Mouse (Mus musculus) heart, embryonic 13.5 days (tissue): ENCODE measurements at regions not wholly inside any gene's neighbourhood (a gene's known extent, or its start where the extent isn't known, plus 50 kb on each side); places are given as distances from the start of the nearest gene placed in this dataset.

ENCODE experiments used
- ATAC-seq: fragments of 200-750 bp; cut with Nextera tagmentation; 2 replicates; pipeline ENCODE4 v1.8.0; 2017; ENCODE audit warnings: moderate TSS enrichment; ENCODE audit not compliant: insufficient number of reproducible peaks, low FRiP score, low TSS enrichment; ENCODE audit errors: extremely low read depth
- H3K27ac ChIP-seq: fragments of 300-500 bp; sonication (generic); replicated peaks from 2 replicates; pipeline ENCODE4 v1.5.1; 2015; ENCODE audit warnings: moderate library complexity, mild to moderate bottlenecking, inconsistent platforms
- H3K27me3 ChIP-seq: fragments of 300-500 bp; sonication (generic); replicated peaks from 2 replicates; pipeline ENCODE4 v1.6.1; 2015; ENCODE audit warnings: mild to moderate bottlenecking, inconsistent platforms
- H3K36me3 ChIP-seq: fragments of 300-500 bp; sonication (generic); 2 replicates; pipeline ENCODE4 v1.6.1; 2015; ENCODE audit warnings: mild to moderate bottlenecking, inconsistent platforms
- H3K4me1 ChIP-seq: fragments of 300-500 bp; sonication (generic); 2 replicates; pipeline ENCODE4 v1.6.1; 2015; ENCODE audit warnings: inconsistent platforms
- H3K4me2 ChIP-seq: fragments of 300-500 bp; sonication (generic); 2 replicates; pipeline ENCODE4 v1.6.1; 2015; ENCODE audit warnings: inconsistent platforms, mild to moderate bottlenecking, moderate library complexity
- H3K4me3 ChIP-seq: fragments of 300-500 bp; sonication (generic); 2 replicates; pipeline ENCODE4 v1.5.1; 2015; ENCODE audit warnings: moderate library complexity, mild to moderate bottlenecking, inconsistent platforms
- H3K9ac ChIP-seq: fragments of 300-500 bp; sonication (generic); 2 replicates; pipeline ENCODE4 v1.6.1; 2015; ENCODE audit warnings: inconsistent platforms, mild to moderate bottlenecking, moderate library complexity
- H3K9me3 ChIP-seq: fragments of 300-500 bp; sonication (generic); 2 replicates; pipeline ENCODE4 v1.6.1; 2016; ENCODE audit warnings: inconsistent platforms
- WGBS: fragments of 180-500 bp; shearing (Covaris S2); methylation state at CpG from one replicate; pipeline ENCODE4 v1.1.7; 2015; ENCODE audit warnings: mixed read lengths; 5-methylcytosine and 5-hydroxymethylcytosine counted together

GRCm38 (mm10) chr8:26832546-26832945, 144.6 kb upstream of the Zfp703 start:
- Histone ChIP-seq H3K9ac (no peak overlapping the region), H3K4me3 (no peak overlapping the region), H3K9me3 (no peaks in the 10 kb centered on the region), H3K36me3 (no peaks in the 10 kb centered on the region), H3K27ac (no peak overlapping the region), H3K4me2 (no peak overlapping the region), H3K4me1 (peaks cover 45% of the 10 kb centered on the region), H3K27me3 (peaks cover 25% of the 10 kb centered on the region)
- WGBS, result 69% methylated on average over 3 of the region's 3 CpGs
- no peak for ATAC-seq

- Histone ChIP-seq H3K9me3 (no peaks in the 10 kb centered on the region), H3K9ac (no peak overlapping the region), H3K27me3 (peaks cover 29% of the 10 kb centered on the region), H3K36me3 (no peaks in the 10 kb centered on the region), H3K4me3 (no peak overlapping the region), H3K4me2 (no peak overlapping the region), H3K4me1 (peaks cover 38% of the 10 kb centered on the region), H3K27ac (no peak overlapping the region)
- no peak for ATAC-seq
- WGBS, result 38% methylated on average over 4 of the region's 4 CpGs
Measured at GRCm38 (mm10) chr8:26833297-26833696, 143.8 kb upstream of the Zfp703 start.

- Histone ChIP-seq H3K4me3 (no peak overlapping the region), H3K9ac (no peak overlapping the region), H3K27me3 (peaks cover 29% of the 10 kb centered on the region), H3K27ac (no peak overlapping the region), H3K9me3 (no peaks in the 10 kb centered on the region), H3K4me1 (peaks cover 33% of the 10 kb centered on the region), H3K36me3 (no peaks in the 10 kb centered on the region), H3K4me2 (no peak overlapping the region)
- no peak for ATAC-seq
- whole genome bisulfite sequencing, result 61% methylated on average over 5 of the region's 5 CpGs
Measured at GRCm38 (mm10) chr8:26833784-26834183, 143.3 kb upstream of the Zfp703 start.

DNA sequence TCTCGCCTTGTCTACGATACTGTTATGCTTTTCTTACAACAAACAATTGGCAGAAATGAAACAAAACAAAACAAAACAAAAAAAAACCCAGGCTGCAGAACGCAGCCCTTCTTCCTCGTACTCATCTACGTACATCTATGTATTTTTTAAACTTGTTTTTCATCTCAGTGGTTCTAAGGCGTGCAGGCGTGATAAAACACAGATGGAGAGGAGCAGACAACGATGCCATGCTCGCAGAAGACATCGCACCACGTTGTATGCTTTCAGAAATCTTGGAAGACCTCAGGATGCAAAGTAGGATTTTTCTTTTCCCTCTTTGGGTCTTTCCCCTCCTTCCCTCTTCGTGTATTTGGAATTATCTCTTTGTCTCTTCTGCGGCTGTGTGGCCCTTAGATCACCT, 142.5 kb upstream of the Zfp703 start:
- Histone ChIP-seq H3K27ac (no peak overlapping the region), H3K9me3 (no peaks in the 10 kb centered on the region), H3K4me1 (peaks cover 29% of the 10 kb centered on the region), H3K36me3 (no peaks in the 10 kb centered on the region), H3K4me2 (no peak overlapping the region), H3K4me3 (no peak overlapping the region), H3K9ac (no peak overlapping the region), H3K27me3 (peaks cover 29% of the 10 kb centered on the region)
- ATAC-seq, result no peak
- WGBS, result 75% methylated on average over 13 of the region's 13 CpGs

- 44% methylated on average over 8 of the region's 8 CpGs for WGBS
- no peak for ATAC-seq
- Histone ChIP-seq H3K4me2 (no peak overlapping the region), H3K27me3 (peaks cover 29% of the 10 kb centered on the region), H3K27ac (no peak overlapping the region), H3K4me1 (peaks cover 29% of the 10 kb centered on the region), H3K9ac (no peak overlapping the region), H3K9me3 (no peaks in the 10 kb centered on the region), H3K36me3 (no peaks in the 10 kb centered on the region), H3K4me3 (no peak overlapping the region)
Measured at GRCm38 (mm10) chr8:26835076-26835475, 142.0 kb upstream of the Zfp703 start.

DNA sequence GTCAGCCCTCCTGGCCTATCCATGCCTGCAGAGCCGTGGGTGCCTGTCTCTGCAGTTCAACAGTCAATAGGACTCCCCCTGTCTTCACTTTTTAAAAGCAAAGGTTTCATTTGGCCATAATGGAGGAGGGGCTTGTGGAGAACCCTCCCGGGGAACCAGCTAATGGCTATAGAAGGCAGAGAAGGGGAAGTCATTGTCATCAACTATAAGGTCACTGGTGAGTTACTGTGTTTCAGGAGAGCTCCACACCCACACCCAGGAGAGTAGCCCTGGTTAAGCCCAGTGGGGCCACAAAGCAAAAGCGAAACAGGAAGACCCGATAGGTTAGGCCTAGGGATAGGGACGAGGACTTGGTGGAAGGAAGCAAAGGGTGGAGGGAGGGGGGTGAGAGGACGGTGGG, 141.5 kb upstream of the Zfp703 start:
- H3K4me3 ChIP-seq, result no peak overlapping the region
- no peak overlapping the region for H3K9ac ChIP-seq
- H3K4me1 ChIP-seq, result peaks cover 29% of the 10 kb centered on the region
- H3K36me3 ChIP-seq, result no peaks in the 10 kb centered on the region
- no peak overlapping the region for H3K4me2 ChIP-seq
- 59% methylated on average over 6 of the region's 6 CpGs for WGBS
- no peak for ATAC-seq
- H3K9me3 ChIP-seq, result no peaks in the 10 kb centered on the region
- peaks cover 27% of the 10 kb centered on the region for H3K27me3 ChIP-seq
- no peak overlapping the region for H3K27ac ChIP-seq

- 83% methylated on average over 7 of the region's 7 CpGs for WGBS
- H3K9ac ChIP-seq, result no peak overlapping the region
- H3K27ac ChIP-seq, result no peak overlapping the region
- no peak overlapping the region for H3K4me2 ChIP-seq
- H3K27me3 ChIP-seq, result peaks cover 26% of the 10 kb centered on the region
- no peaks in the 10 kb centered on the region for H3K36me3 ChIP-seq
- peaks cover 22% of the 10 kb centered on the region for H3K4me1 ChIP-seq
- no peak overlapping the region for H3K4me3 ChIP-seq
- no peaks in the 10 kb centered on the region for H3K9me3 ChIP-seq
- no peak for ATAC-seq
Measured at GRCm38 (mm10) chr8:26836552-26836951, 140.6 kb upstream of the Zfp703 start.

- no peak overlapping the region for H3K4me2 ChIP-seq
- H3K27me3 ChIP-seq, result peaks cover 17% of the 10 kb centered on the region
- no peak overlapping the region for H3K9ac ChIP-seq
- no peak for ATAC-seq
- H3K4me1 ChIP-seq, result 0 out of 2 replicates have a peak, but pooled peaks cover 2% of the 10 kb centered on the region
- WGBS, result 70% methylated on average over 2 of the region's 2 CpGs
- no peaks in the 10 kb centered on the region for H3K9me3 ChIP-seq
- no peak overlapping the region for H3K27ac ChIP-seq
- H3K4me3 ChIP-seq, result no peak overlapping the region
- H3K36me3 ChIP-seq, result no peaks in the 10 kb centered on the region
Measured at GRCm38 (mm10) chr8:26840286-26840685, 136.8 kb upstream of the Zfp703 start.

DNA sequence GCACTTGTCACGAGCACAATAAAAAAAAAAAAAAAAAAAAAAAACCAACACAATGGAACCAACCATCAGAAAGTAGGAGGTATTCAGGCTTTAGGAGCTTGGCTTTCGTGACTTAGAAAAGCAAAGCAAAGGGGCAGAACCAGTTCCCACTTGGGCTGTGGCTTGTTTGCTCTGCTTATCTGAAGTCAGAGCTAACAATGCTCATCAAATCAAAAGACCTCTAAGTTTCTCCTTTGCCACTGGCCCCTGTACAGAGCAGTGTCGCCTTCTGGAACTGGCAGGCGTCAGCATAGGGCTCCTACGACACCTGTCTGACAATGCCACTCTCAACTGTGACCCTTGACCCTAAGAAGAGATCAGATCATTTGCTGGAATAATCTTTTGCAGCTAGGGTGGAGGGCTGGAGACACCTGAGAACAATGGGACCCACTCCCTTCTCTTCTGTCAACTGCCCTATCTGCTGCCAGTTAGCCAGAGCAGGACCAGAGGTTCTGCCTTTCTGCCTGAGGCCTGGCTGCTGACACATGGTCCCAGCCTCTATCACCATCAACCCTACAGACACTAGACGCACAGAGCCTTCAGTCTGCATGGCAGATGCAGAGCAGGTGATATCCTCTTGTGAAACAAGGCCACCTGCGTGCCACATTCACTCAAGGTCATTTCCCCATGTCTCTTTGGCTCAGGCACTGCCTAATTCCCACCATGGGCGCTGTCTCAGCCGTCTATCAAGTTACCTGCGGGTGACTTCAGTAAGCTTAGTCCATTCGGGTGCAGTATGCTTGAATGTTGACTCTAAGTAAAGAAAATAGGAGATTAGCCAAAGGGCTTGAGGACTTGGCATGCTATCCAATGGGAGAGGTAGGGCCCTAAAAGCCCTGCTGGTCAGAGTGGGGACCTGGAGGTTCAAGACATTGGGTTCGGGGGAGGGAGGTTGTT, 136.1 kb upstream of the Zfp703 start:
- Histone ChIP-seq H3K9ac (no peak overlapping the region), H3K36me3 (no peaks in the 10 kb centered on the region), H3K27ac (no peak overlapping the region), H3K4me1 (peaks cover 4% of the 10 kb centered on the region), H3K27me3 (peaks cover 17% of the 10 kb centered on the region), H3K4me3 (no peak overlapping the region), H3K4me2 (no peak overlapping the region), H3K9me3 (no peaks in the 10 kb centered on the region)
- ATAC-seq, result no peak
- WGBS, result 70% methylated on average over 12 of the region's 12 CpGs

DNA sequence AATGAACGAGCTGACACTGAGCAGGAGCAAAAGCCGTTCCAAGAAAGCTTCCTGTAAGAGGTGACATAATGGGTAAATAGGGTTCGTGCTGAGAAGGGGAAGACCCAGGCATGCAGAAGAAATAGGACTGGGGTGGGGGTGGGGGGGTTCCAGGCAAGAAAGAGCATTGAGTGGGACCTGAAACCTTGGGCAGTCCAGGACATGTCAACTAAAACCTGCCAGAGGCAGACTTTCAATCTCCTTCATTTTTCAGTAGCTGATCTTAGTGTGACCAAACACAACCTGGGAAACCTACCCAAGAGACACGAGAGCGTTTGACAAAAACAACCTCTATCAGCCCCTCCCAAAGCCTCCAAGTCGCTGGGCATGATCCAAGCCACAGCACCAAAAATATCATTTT, 133.4 kb upstream of the Zfp703 start:
- H3K4me2 ChIP-seq, result no peak overlapping the region
- no peaks in the 10 kb centered on the region for H3K9me3 ChIP-seq
- no peak overlapping the region for H3K4me3 ChIP-seq
- no peaks in the 10 kb centered on the region for H3K27me3 ChIP-seq
- no peaks in the 10 kb centered on the region for H3K36me3 ChIP-seq
- ATAC-seq, result no peak
- 51% methylated on average over 6 of the region's 6 CpGs for WGBS
- H3K27ac ChIP-seq, result no peak overlapping the region
- H3K9ac ChIP-seq, result no peak overlapping the region
- peaks cover 4% of the 10 kb centered on the region for H3K4me1 ChIP-seq

GRCm38 (mm10) chr8:26844132-26844808, 132.9 kb upstream of the Zfp703 start:
- peaks cover 9% of the 10 kb centered on the region for H3K4me1 ChIP-seq
- no peak overlapping the region for H3K4me3 ChIP-seq
- no peaks in the 10 kb centered on the region for H3K27me3 ChIP-seq
- 55% methylated on average over 8 of the region's 8 CpGs for WGBS
- H3K4me2 ChIP-seq, result no peak overlapping the region
- H3K9me3 ChIP-seq, result no peaks in the 10 kb centered on the region
- no peak overlapping the region for H3K9ac ChIP-seq
- no peak for ATAC-seq
- no peaks in the 10 kb centered on the region for H3K36me3 ChIP-seq
- H3K27ac ChIP-seq, result no peak overlapping the region

DNA sequence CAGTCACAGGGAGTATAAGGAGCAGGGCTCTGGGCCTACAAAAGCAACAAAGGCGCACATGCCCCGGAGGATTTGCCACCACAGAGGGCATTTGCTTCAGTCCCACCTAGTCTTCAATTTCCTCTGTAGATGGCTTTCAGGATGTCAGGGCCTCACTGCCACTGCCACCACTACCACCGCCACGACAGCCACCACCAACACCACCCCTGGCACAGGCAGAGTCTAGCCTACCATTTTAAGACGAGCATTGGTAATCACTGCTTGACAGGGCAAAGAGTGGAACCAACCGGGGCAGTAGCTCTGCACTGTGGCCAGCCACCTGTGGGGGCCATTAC, 132.3 kb upstream of the Zfp703 start:
- no peak overlapping the region for H3K4me2 ChIP-seq
- no peak for ATAC-seq
- H3K36me3 ChIP-seq, result no peaks in the 10 kb centered on the region
- H3K4me3 ChIP-seq, result no peak overlapping the region
- H3K27me3 ChIP-seq, result peaks cover 1% of the 10 kb centered on the region; the same call in 1 of the 2 replicates
- WGBS, result 85% methylated on average over 6 of the region's 6 CpGs
- H3K27ac ChIP-seq, result no peak overlapping the region
- H3K9ac ChIP-seq, result no peak overlapping the region
- H3K4me1 ChIP-seq, result peaks cover 11% of the 10 kb centered on the region
- no peaks in the 10 kb centered on the region for H3K9me3 ChIP-seq
